Mouse (Mus musculus) inflammation-experienced regulatory T-cells, adult 6 months (primary cell): ENCODE data around the gene Lgi4. TPM values are rescaled to one million over a fixed set of nuclear protein-coding genes. Genes with fewer than 3 reads are reported as not detected.

ENCODE experiments used
- ATAC-seq: one replicate; pipeline ENCODE4 v1.8.0; 2017
- polyA plus RNA-seq, 3 experiments: library from polyadenylated mRNA; unstranded; fragments of 100-300 nt; shearing (Covaris generic); gene quantifications; one replicate each; pipeline ENCODE4 v1.2.1; 2017

Lgi4 gene
- polyA plus RNA-seq, result under 1 TPM in 2 of 3 experiments, not detected in 1; 0.09 to 0.13 TPM

GRCm38 (mm10) chr7:31059108-31059507 is at the start of gene Lgi4:
Gene Lgi4 (plus strand): TSS chr7:31059342.
- ATAC-seq, result peak; percentile 75

GRCm38 (mm10) chr7:31012971-31013370 is 46.2 kb upstream of the Lgi4 start:
- no peak for ATAC-seq

DNA sequence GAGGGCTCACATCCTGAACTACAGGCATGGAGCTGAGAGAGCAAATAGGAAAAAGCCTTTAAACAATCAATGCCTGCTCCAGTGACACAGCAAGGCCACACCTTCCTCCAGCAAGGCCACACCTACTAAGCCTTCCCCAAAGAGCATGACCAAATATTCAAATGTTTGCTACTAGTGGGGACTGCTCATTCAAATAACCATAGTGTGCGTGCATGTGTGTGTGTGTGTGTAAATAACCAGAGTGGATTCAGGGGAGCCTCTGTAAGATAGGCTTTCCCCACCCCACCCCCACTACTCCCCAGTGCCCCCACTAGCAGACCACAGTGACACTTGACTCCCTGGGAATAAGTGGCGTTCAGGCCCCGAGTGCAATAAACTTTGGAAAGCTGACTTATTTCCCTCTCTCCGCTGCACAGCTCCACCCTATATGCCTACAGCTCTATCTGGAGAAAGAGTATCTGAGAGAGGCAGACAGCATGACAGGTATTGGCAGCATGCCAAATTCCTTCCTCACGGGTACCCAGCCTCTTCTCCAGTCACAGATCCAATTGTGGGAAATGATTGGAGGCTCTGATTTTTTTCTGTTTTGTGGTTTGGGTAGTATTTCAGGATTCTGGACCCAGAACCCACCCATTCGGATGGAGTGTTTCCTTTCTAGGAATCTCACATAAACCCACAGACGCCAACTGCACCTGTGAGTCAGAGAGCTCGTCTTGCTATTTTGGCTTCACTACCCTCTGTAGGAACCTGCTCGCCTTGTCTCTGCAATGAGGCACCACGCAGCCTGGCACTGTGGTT is 41.8 kb upstream of the Lgi4 start:
- ATAC-seq, result no peak

- no peak for ATAC-seq
These were observed 30.5 kb upstream of the Lgi4 start for GRCm38 (mm10) chr7:31028609-31029008.

DNA sequence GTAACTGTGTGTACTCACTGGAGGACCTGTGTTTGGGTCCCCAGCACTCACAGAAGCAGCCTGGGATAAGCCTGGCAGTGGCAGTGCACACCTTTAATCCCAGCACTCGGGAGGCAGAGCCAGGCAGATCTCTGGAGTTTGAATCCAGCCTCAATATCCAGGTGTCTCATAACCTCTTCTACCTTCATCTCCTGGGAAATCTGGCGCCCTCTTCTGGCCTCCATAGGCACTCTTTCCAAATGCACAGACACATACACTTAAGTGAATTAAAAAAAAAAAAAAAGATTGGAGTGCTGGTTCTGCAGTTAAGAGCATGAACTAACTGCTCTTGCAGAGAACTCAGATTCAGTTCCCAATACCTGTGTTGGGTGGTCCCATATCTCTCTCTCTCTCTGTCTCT is 28.4 kb upstream of the Lgi4 start:
- ATAC-seq, result no peak

GRCm38 (mm10) chr7:31031731-31032130 is 27.4 kb upstream of the Lgi4 start:
- ATAC-seq, result no peak

GRCm38 (mm10) chr7:31033409-31034165 is 25.6 kb upstream of the Lgi4 start:
- ATAC-seq, result peak; percentile 69

DNA sequence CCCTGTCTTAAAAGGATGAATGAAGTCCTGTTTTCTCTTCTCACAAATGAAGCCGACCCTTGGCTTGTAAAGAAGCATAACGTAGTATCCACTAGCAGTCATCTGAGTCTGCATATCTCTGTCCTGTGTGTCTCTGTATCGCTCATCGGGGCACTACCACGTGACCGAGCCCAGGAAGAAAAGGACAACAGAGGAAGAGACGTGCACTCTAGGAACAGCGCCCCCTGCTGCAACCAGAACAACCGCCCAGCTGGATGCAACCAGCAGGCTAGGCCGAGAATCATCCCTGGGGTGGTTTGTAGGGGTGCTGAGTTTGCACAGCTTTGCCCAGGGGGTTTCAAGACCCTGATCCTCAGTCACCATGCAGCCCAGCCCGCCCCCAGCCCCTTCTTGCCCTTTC is 24.4 kb upstream of the Lgi4 start:
- ATAC-seq, result peak; percentile 39

GRCm38 (mm10) chr7:31035291-31035690 is 23.9 kb upstream of the Lgi4 start:
- no peak for ATAC-seq

- ATAC-seq, result no peak
These were observed 22.2 kb upstream of the Lgi4 start for GRCm38 (mm10) chr7:31036917-31037316.

DNA sequence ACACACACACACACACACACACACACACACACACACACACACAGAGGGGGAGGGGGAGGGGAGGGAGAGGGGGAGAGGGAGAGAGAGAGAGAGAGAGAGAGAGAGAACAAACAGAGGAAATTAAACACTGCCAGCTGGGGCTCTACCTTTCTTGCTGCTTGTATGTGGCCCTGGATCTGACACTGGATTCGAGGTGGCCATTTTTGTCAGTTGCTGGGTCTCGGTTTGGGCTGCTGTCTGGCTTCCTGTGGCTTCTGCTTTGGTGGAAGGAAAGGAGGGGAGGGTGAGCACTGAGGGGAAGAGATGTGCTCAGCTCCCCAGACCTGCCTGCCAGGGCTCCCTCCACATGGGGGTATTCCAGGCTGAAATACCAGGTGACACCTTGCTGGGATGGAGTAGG is 21.5 kb upstream of the Lgi4 start:
- ATAC-seq, result peak; percentile 27

GRCm38 (mm10) chr7:31039011-31039410 is 20.1 kb upstream of the Lgi4 start:
- no peak for ATAC-seq

DNA sequence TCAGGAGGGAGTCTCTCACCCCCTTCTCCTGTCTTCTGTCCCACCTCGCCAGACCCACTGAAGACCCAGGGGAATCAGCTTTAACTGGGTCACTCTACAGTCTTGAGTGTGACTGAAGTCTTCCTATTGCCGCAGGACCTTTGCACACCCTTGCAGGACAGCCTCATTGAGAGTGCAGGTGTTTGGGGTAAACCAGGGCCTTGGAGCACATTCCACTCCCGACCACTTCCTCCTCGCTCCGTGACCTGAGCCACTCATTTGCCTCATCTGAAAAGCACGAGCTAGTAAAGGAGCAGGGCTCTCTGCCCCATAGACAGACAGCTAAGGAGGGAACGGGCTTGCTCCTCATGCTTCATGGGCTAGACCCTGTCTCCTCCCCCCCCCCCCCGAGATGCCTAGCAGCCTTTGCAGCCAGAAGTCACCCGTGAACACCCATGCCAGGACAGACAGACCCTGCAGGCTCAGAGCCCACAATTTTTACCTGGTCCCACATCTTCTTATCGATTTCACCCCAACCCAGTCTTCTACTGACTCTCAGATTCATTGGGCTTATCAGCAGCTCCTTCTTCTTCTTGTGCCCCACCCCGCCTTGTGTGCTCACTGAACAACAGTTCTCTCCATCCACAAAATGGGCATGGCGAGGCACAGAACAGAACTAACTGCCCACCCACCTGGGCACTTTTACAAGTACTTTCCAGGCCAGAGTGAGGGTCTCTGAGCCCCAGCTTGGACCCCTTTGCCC is 18.7 kb upstream of the Lgi4 start:
- peak; percentile 18 for ATAC-seq

DNA sequence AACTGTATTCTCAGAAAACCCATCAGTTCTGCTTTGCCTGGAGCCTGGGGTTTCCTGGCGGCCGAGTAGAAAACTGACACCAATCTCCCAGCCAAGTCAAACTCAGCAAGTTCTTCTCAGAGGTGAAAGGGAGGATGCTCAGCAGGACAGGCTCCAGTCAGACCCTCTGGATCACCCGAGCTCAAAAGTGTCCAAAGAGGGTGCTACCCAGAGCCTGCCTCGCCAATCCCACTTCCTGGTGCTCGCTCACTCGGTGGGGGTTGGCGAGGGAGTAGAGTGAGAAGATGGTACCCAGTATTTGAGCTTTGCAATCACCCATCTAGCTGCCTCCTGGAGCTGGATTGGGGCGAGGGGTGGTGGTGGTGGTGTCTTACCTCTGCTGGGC is 18.1 kb upstream of the Lgi4 start:
- no peak for ATAC-seq

GRCm38 (mm10) chr7:31041662-31042315 is 17.4 kb upstream of the Lgi4 start:
- ATAC-seq, result peak; percentile 90

GRCm38 (mm10) chr7:31042431-31042910 is 16.7 kb upstream of the Lgi4 start, which contains the start of gene Fxyd5:
Gene Fxyd5 (minus strand): TSS chr7:31042481.
- ATAC-seq, result no peak

GRCm38 (mm10) chr7:31049135-31049845 is 9.9 kb upstream of the Lgi4 start:
- ATAC-seq, result no peak

GRCm38 (mm10) chr7:31049846-31050281 is 9.3 kb upstream of the Lgi4 start:
- ATAC-seq, result peak; percentile 32

- no peak for ATAC-seq
These were observed 8.7 kb upstream of the Lgi4 start for GRCm38 (mm10) chr7:31050487-31050886.

GRCm38 (mm10) chr7:31050921-31051320 is 8.2 kb upstream of the Lgi4 start:
- ATAC-seq, result no peak

DNA sequence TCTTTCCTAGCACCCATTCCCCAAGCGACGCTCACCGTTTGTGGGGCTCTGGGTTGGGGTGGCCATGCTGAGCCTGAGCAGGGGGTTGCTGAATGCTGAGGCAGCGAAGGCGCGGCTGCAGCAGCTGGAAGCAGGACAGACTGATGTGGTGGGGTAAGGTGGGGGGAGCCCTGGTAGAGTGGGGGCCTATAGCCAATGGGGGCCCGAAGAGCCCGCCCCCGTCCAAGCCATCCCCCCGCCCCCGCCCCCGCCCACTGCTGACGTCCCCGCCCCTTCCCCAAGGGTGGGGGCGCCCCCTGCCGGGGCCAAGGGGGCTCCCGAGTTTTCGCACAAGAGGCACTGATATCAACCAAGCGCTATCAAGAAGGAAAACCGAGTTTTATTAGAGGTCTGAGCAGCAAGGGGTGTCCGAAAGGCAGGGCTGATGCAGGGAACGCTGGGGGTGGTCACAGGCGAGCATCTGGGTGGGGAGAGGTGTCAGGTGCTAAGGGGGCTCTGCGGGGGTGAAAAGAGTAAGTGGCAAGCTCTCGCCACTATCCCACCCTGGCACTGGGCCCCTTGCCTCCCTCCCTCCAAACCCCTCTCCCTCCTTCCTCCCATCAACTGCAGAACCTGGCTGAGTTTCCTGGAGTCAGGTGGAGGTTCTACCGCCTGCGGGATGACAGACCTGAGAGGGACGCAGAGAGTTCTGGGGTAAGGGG is 7.7 kb upstream of the Lgi4 start, which contains the start of gene Fxyd7:
TSS of gene Fxyd7 (minus strand) at position 147 of the 701 bp plus-strand sequence.
- no peak for ATAC-seq
